Mouse (Mus musculus) spleen, postnatal 10 days (tissue): ENCODE data around the gene Psmc3.

ENCODE experiments used
- DNase-seq, 2 experiments: peaks; one replicate each; pipeline ENCODE4 v3.0.0; 2021 to 2022; ENCODE audit warnings: low spot score in 2 of 2

The Psmc3 gene

DNA sequence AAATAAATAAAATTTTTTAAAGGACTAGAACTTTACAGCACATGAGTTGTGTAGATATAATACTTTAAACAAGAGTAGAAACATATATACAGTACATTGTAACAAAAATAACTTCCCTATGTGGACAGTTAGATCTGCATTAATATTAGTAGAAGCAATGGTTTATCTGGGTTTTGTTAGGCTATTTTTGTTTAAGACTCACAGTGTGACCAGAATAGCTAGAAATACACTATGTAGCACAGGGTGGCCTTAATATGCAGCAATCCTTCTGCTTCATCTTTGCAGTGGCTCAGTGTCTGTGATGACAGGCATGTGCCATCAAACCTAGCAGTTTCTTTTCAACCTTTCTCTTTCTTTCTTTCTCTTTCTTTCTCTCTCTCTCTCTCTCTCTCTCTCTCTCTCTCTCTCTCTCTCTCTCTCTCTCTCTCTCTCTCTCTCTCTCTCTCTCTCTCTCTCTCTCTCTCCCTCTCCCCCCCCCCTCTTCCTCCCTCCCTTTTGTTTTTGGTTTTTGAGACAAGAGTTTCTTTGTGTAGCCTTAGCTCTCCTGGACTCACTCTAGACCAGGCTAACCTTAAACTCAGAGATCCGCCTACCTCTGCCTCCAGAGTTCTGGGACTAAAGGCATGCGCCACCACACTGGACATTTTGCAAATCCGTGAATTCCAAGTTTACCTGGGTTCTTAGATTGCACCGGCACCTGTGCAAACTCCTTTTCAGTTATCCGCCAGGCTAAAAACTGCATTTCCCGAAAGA is 452 bp upstream of the Psmc3 start:
- DNase-seq: no peak

- no peak for DNase-seq
Measured at GRCm38 (mm10) chr2:91058435-91058834, 4.6 kb downstream of the Psmc3 start.

GRCm38 (mm10) chr2:91059376-91059775 is 5.6 kb downstream of the Psmc3 start:
- no peak for DNase-seq

- DNase-seq: no peak
Measured at GRCm38 (mm10) chr2:91060544-91061355, 6.9 kb downstream of the Psmc3 start.

GRCm38 (mm10) chr2:91061849-91062481 is 8.2 kb downstream of the Psmc3 start:
- DNase-seq: no peak

DNA sequence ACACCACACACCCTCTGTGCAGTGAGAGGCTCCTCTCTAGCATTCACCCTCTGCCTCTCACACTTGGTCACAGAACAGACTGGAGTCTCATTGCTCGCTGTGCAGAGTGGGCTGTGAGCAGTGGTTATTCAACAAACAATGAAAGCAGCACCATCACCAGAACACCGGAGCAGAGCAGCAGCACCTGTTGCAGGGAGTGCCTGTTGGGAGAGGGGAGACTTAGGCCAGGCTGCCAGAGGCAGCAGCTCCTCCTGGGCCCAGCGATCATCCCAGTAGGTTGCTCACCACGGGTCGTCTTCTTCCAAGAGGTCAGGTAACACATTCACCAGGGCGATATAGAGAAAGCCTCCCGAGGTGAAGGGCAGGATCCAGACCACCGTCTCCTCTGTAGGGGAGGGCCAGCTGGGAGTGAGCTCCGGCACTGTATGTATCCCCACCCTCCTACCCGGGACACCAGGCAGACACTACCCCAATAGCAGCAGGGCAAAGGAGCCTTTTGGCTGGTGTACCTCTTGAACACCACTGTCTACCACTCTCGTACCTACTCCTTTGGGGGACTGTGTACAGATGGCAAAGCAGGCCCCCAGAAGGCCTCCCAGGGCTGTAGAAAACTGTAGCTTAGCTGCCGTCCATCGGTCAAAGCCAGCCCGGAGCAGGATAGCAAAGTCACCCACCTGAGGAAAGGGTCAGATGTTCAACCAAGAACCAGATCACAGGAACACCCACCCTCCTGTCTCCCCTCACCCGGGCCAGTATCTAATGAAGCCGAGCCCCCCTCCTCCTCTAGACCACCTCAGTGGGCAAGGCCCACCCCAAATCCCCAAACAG is 9.2 kb downstream of the Psmc3 start:
- DNase-seq: no peak

DNA sequence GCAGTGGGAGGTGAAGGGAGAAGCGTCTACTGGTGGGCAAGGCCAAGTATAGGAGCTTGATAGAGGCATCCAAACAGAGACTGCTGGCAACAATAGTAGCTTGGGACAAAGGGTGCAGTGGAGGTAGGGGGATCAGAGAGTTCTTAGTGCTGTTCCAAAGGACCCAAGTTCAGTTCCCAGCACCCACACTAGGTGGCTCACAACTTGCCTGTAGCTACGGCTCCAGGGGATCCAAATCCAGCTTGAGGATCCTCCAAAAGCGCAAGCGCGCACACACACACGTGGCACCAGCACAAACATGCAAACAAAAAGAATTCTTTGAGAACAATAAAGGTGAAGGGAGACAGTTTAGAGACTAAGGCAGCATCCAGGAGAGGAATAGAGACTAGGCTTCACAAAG is 10.4 kb downstream of the Psmc3 start:
- DNase-seq: no peak

- peak in 1 of 2 experiments; percentile 73 for DNase-seq
Measured at GRCm38 (mm10) chr2:91065544-91065943, 11.7 kb downstream of the Psmc3 start.

GRCm38 (mm10) chr2:91066455-91066854 is 12.6 kb downstream of the Psmc3 start:
- no peak for DNase-seq

GRCm38 (mm10) chr2:91068162-91068871 is 14.5 kb downstream of the Psmc3 start:
- no peak for DNase-seq

DNA sequence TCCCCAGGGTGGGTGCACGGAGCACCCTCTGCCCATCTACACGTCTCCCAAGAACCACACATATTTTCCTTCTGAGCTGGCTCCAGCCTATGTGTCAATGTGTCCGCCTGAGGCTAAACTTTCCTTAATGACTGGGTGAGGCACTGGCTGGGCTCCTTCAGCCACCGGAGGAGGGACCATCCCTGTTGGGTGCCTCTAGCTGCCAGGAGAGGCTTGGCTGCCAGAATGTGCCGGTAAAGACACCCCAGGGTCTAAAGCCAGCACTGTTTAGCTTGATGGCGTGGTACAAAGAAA is 15.0 kb downstream of the Psmc3 start:
- DNase-seq: no peak

- DNase-seq: peak in 1 of 2 experiments; percentile 25
Measured at GRCm38 (mm10) chr2:91069306-91070000, 15.6 kb downstream of the Psmc3 start.

DNA sequence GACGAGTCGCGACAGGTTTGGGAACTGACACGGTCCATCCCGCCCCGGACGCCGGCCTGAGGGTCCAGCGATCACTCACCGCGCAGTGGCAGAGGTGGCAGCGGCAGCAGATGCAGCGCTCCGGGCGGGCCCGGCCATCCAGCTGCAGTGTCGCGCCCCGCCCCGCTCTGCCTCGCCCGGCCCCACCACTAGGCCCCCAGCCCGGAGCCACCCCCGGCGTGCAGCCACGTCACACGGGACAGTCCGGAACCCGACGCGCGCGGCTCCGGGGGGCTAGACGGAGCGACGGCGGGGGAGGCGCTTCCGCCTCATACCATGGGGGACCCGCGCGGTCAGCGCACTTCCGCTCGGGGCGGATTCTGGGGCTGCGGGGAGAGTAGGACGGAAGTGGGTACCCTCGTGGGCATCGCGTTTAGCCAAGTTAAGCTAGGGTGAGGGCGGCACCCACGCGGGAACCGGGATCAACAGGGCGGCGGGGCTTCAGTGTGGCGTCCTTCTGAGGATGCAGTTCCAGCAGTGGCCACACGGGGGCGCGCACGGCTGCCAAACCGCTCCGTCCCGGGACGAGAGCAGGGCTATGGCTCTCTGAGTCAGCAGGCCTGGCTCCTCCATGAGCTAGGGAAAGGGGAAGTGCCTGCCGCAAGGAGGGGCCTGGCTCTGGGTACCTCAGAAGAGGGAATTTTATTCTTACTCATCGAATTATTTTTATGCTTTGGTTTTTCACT is 16.4 kb downstream of the Psmc3 start, which contains the start of gene Slc39a13:
Gene Slc39a13 (minus strand): TSS at position 342 of the 725 bp plus-strand sequence.
- DNase-seq: peak; percentile 94 to 97

DNA sequence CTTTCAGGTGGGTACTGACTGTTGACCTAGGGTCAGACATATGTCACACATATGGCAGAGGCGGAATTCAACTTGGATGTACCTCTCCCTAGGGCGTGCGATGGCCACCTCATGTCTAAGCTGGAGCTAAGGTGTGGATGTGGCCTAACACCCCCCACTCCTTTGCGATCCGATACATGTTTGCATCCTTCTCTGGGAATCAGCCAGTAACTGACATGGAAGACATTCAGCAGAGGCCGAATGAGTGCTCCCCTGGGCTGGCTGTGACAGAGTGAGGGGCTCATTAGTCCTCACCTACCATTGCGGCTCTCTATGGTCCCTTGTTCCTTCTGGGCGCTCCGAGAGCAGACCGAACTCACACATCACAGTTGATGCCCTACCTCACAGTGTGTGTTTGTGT is 17.2 kb downstream of the Psmc3 start:
- no peak for DNase-seq

DNA sequence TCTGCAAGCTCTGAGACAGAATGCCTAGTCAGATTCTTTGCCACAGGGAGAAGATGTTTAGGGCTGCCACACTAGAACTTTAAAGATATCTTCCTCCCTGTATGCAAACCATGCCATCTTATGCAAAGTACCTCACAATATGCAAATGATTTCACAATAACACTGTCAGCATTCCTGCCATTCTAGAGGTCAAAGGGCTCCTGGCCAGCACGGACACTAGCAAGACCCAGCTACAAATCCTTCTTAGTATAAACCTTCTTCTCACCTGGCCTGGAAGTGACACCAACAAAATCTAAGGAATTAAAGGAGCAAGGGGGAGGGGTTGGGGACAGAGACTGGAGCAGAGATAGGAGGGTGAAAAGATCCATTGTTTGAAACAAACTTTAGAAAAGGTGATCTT is 18.3 kb downstream of the Psmc3 start:
- DNase-seq: no peak

DNA sequence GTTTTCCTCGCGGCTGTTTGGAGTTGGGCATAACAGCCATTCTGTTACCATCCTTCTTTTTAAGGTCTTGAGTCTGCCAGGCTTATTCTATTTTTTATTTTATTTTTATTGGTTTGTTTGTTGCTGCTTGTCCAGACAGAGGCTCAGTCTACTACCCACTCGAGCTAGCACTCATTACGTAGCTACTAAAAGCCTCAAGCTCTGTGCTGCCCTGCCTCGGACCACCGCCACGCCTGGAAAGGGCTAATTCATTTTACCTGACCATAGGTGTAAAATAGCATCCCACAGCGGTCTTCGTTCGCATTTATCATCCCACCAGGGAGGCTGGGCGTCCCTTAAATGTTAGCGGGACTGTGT is 24.1 kb downstream of the Psmc3 start:
- no peak for DNase-seq

- peak in 1 of 2 experiments; percentile 55 for DNase-seq
Measured at GRCm38 (mm10) chr2:91078314-91079025, 24.7 kb downstream of the Psmc3 start.

DNA sequence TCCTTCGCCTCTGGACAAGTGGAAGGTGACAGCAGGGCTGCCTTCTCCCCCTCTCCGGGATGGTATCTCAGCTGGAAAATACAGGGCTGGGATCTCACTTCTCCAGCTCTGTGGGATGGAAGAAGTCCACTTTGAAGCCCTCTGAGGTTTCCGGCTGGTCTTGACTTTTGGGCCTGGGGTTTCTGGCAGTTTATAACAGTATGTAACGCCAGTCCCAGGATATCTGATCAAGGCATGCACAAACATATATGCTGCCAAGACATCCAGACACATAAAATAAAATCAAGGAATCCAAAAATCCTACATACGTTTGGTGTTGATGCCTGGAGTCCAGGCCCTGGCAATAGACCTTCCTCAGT is 25.2 kb downstream of the Psmc3 start:
- DNase-seq: no peak

DNA sequence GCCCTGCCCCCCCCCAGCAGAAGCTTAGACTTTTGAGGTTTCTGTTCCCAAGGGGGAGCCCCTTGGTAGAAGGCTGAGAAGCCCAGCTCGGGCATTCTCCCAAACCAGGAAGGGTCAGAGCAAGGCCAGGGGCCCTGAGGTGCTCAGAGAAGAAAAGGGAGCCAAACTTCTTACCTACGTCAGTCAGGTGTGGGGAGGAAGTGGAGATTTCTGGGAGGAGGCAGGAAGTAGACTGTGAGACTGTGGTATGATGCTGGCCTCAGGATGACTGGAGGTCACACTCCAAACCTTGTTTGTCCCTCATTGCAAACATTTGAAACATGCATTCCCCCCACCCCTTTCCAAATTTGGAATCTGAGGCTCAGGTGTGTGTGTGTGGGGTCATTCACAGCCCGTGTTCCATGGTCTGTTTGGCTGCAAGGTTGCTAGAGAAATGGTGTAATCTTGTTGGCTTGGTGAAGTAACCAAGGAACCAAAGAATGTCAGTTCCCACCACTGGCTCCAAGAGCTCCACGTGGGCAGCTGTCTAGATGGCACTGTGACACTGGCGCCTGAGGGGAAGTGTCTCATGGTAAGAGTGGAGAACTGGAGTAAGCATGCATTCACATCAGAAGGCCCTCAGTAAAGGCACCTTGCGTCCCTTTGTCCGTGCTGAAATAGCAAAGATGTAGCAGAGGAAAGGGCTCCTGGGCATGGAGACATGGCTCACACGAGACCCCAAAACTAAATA is 27.1 kb downstream of the Psmc3 start:
- no peak for DNase-seq
